Mouse (Mus musculus): ENCODE results near the gene Arhgap9.

Gene Arhgap9

GRCm38 (mm10) chr10:127321621-127322020, at the start of gene Arhgap9:
Gene Arhgap9, plus strand, starts transcription at chr10:127321964.
- no peak for DNase-seq

DNA sequence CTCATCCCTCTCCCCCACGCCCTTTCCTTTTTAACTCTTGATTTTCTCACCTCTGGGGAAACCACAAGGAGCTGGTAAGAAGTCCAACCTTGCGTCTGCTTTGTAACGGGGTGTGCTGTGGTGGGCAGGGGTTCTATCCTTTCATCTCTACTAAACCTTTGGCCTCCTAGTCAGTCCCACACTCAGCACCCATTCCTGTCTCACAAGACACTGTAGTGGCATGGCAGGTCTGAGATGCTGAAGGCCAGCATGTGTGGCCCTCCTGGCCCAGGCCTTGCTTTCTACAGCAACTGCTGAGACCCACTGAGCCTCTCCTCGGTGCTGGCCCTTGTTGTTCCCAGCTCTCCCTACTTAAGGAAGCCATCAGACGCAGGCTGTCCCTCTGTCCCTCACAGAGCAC, 49.4 kb upstream of the Arhgap9 start:
- DNase-seq: no peak

DNA sequence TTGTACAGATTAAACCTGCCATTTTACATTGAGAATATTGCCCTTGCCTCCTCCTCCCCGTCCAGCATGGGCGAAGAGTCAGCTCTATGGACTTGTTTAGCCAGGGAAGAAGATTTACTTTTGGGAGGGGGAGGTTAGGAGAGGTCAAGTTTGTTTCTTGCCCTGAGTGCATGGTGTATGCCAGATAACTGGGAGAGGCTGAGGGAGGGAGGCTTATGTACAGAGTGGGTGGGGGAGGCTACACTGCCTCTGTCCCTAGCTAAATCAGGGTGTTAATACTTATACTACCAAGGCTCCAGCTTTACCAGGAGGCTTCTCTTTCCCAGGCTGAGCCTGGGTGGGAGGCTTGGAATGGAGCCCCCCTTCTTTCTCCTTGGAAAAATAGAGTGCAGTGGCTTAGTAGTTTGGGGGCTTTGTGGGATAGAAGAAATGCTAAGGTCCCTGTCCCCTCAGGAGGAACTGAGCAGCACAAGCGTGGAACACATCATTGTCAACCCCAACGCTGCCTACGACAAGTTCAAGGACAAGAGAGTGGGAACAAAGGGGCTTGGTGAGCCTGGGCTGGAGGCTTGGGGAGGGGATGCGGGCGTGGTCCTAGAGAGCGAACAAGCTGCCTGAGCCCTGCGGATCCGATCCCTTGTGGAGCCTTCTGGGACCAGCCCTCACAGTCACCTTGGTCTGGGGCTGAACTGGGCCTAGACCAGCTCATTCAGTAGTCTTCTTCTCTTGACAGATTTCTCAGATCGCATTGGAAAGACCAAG, 47.3 kb upstream of the Arhgap9 start:
- DNase-seq: no peak

GRCm38 (mm10) chr10:127279730-127280129, 42.0 kb upstream of the Arhgap9 start:
- DNase-seq: no peak

GRCm38 (mm10) chr10:127281316-127281715, 40.4 kb upstream of the Arhgap9 start:
- no peak for DNase-seq

DNA sequence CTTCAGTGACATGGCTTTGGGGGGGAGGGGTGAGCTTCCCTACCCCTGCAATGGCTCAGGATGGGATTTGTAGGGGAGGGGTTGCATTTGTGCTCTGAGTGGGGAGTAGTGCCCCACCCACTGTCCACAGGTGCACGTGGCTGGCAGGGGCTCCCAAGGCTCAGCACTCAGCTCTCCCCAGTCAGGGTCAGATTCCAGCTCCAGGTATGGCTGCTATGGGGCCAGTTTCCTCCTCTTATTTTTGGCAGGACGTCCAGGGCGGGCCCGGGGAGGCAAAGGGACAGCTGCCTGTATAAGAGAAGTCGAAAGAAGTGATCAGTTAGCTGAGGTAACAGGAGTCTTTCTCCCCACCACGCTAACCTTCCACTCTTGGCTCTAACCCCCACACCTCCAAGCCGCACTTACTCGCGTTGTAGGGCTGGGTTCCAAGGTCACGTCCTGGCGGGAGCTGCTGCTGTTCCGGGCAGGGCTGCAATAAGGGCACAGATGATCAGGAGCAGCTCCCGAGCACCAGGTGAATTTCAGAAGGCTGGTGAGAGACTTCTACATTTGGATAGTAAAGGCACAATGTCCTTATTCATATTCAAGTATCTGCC, 39.0 kb upstream of the Arhgap9 start:
- DNase-seq: no peak

- no peak for DNase-seq
These were observed 37.6 kb upstream of the Arhgap9 start for GRCm38 (mm10) chr10:127284105-127284622.

DNA sequence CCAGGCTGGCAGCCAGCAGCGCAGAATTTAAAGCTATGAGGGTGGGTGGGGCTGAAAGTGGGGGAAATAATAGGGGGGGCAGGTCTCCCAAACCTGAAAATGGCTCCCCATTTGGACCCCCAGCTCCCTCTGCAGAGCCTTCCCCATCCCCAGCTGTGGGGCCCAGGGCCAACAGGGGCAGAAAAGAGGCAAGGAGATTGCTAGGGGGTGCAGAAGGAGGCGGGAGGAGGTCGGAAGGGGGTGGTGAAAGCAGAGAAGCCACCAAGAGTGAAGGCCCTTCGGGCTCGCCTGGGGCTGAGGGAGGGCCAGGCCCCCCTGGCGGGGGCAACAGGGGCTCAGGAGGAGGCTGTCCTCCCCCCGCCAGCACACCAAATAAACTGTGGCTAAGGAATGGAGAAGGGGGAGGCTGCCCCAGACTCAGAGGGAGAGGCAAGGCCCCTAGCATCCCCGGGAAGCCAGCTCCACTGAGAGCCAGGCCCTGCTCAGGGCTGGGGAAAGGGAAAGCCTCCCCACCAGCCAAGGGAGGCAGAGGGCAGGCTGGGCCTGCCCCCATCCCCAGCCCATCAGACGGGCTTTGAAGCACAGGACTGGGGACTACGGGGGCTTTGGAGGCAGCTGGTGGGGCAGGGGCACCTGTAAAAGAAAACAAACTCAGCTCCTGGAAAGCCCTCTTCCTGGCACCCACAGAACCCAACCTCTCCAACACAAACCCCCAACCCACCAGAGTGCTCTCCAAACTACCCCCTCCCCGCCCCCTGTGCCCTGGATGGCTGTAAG, 36.9 kb upstream of the Arhgap9 start:
- no peak for DNase-seq

DNA sequence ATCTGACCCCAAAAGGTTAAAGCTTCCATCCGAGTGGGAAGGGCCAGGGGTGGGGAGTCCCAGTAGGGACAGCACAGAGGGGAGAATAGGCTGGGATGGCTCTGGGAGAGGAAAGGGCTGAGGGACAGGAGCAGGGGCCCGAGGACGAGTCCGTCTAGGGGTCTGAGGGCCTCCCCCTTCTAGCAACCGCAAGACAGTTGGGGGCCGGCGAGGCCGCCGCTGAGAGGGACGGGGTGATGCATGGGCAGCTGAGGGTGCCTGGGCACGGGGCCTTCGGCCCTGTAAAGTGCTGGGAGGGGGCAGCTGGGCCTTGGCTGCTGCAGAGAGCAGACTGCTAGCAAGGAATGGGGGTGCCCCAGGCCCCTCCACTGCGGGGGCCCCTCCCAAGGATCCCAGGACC, 36.1 kb upstream of the Arhgap9 start:
- no peak for DNase-seq

GRCm38 (mm10) chr10:127286194-127286593, 35.6 kb upstream of the Arhgap9 start:
- no peak for DNase-seq

GRCm38 (mm10) chr10:127286730-127287129, 35.0 kb upstream of the Arhgap9 start:
- peak; percentile 44 for DNase-seq

DNA sequence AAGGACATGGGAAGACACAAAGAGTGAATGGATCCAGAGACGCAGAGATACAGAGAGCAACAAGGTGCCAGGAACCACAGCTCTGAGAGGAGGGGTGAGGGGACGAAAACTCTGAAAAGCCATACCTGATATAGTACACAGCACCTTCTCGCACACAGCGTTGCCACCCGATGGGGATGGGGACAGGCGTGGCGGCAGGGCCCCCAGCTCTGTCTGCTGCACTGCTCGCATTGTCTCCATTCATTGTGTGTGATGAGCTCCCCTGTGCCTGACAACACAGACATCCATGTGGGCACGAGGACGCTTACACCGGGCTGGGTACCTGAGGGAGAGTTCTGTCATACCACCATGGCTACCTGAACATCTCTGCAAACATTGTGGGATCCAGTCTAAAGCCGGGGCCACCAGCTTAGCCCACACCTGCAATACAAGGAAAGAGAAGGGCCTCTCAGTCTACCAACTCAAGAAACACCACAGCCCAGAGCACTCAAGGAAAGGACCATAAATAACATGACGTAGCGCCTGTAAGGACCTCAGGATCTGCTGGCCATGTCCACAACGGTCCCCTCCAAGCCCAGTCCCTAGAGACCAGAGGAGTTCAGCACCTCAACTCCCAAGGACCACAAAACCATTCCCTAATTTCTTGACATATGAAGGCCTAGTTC, 34.4 kb upstream of the Arhgap9 start:
- DNase-seq: no peak

DNA sequence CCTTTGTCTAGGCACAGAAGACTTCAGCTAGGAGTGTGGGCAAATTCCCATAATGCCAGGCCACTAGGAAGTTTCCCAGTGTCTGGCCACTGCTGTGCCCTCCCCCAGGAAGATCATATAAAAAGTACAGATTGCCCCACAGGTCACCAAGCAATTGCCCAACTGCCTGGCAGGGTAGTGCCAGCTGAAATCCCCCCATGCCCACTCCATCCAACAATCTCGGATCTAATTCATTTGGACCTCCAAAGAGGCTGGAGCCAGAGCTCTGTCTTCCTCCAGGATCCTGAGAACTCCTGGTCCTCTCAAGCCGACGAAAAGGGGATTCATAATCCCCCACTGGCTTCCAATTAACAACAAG, 33.8 kb upstream of the Arhgap9 start:
- no peak for DNase-seq

- DNase-seq: no peak
These were observed 33.4 kb upstream of the Arhgap9 start for GRCm38 (mm10) chr10:127288328-127288799.

GRCm38 (mm10) chr10:127288800-127289572, 32.8 kb upstream of the Arhgap9 start, which contains the start of gene Mbd6:
Gene Mbd6, minus strand, starts transcription at chr10:127289018.
- DNase-seq: peak; percentile 93

- DNase-seq: peak; percentile 79
These were observed 32.1 kb upstream of the Arhgap9 start for GRCm38 (mm10) chr10:127289573-127290191.

DNA sequence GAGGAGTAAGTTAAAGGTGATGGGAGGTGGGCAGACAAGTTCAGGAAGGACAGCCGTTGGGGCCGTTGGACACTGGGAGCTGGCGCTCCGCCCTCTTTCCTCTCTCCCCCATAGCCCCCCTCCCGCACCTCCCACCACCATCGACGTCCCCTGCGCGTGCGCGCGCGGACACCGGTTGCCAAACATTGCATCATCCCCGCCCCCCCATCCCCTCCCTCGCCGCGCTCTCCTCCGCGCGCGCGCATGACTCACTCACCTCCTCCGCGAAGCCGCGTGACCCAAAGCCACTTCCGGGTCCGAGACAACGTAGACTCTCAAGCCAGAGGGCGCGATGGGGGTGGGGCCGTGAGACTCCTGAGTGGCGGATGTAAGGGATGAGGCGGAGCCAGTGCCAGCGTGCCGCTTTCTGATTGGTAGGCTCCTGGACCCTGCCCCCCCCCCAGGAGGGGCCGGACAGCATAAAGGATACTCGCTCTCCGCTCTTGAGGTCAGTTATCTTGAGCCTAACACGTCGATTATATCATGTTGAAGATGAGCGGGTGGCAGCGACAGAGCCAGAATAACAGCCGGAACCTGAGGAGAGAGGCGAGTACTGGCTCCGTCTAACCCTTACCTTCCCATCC, 31.3 kb upstream of the Arhgap9 start:
- DNase-seq: peak; percentile 100

- peak; percentile 82 for DNase-seq
These were observed 30.6 kb upstream of the Arhgap9 start for GRCm38 (mm10) chr10:127290930-127291880.

GRCm38 (mm10) chr10:127291881-127292638, 29.7 kb upstream of the Arhgap9 start:
- DNase-seq: peak; percentile 81
